Mouse (Mus musculus) hematopoietic stem cell, adult 5-6 weeks (primary cell): Measurements from ENCODE around the gene Gucy2d. TPM values are rescaled to one million over a fixed set of nuclear protein-coding genes. Genes with fewer than 3 reads are reported as not detected.

Experiments used
- total RNA-seq: library from RNA; stranded (forward); fragments of 172-1452, 232-1000 nt; gene quantifications from 2 replicates; pipeline ENCODE4 v1.2.3, GENCODE M21; 2017

Gucy2d gene
- total RNA-seq, 1 experiment from 2014 or later, result not detected

Other genes with a start within 250 kb of the Gucy2d start
- gene B3gnt6, start 240.9 kb upstream of the Gucy2d start, total RNA-seq, result 1.0 TPM in 1 of 2 replicates, not detected in the other
- 17.6 and 30.8 TPM in 2 replicates for gene Acer3, start 119.2 kb upstream of the Gucy2d start, total RNA-seq
- not detected in 2 replicates for gene Tsku, start 79.1 kb upstream of the Gucy2d start, total RNA-seq
- gene Lrrc32, start 48.9 kb downstream of the Gucy2d start, total RNA-seq, result 0.06 and 0.69 TPM in 2 replicates
- 51.5 and 60.7 TPM in 2 replicates for gene Emsy, start 216.4 kb downstream of the Gucy2d start, total RNA-seq